Mouse (Mus musculus): Measurements from ENCODE around the gene Adgrf1.

- TF ChIP-seq CTCF (IDR thresholded peaks at IDR 0.05; ENCODE audit: control insufficient read depth, insufficient read depth, insufficient read length) (peak; percentile 9), MAX (IDR thresholded peaks at IDR 0.05) (no peak), CEBPB (IDR thresholded peaks at IDR 0.05; ENCODE audit: low read depth) (no peak), MYOD1 (IDR thresholded peaks at IDR 0.05; ENCODE audit: control insufficient read depth, insufficient read length, low read depth) (no peak), MYOG (IDR thresholded peaks at IDR 0.05; ENCODE audit: control insufficient read depth, extremely low read depth, insufficient read length) (no peak), USF1 (IDR thresholded peaks at IDR 0.05; ENCODE audit: low read depth) (no peak)
Observed at GRCm38 (mm10) chr17:43229621-43230513, 40.3 kb upstream of the Adgrf1 start.
